Mouse (Mus musculus) cerebellum, adult 2 months (tissue): ENCODE data around the gene Aff3.

ENCODE experiments used
- CTCF ChIP-seq: fragments of 200-500 bp; IDR thresholded peaks from 2 replicates; pipeline ENCODE4 v1.5.1; 2011; ENCODE audit warnings: low read depth, mild to moderate bottlenecking, control low read depth, low read length, moderate library complexity, borderline replicate concordance; ENCODE audit not compliant: insufficient read depth
- POLR2A ChIP-seq: fragments of 200-500 bp; IDR thresholded peaks from 2 replicates; pipeline ENCODE4 v1.6.1; 2011; ENCODE audit warnings: low read length, control low read depth, borderline replicate concordance; ENCODE audit not compliant: insufficient read depth

GRCm38 (mm10) chr1:38387438-38387837 lies 277.3 kb downstream of the Aff3 start:
- no peak for TF ChIP-seq CTCF
- no peak for TF ChIP-seq POLR2A
